Mouse (Mus musculus) frontal cortex, postnatal 14 days (tissue): ENCODE data around the gene Nr2f1.

ENCODE experiments used
- DNase-seq, 2 experiments: peaks; one replicate each; pipeline ENCODE4 v3.0.0; 2022; ENCODE audit warnings: low spot score in 2 of 2

Nr2f1 gene

DNA sequence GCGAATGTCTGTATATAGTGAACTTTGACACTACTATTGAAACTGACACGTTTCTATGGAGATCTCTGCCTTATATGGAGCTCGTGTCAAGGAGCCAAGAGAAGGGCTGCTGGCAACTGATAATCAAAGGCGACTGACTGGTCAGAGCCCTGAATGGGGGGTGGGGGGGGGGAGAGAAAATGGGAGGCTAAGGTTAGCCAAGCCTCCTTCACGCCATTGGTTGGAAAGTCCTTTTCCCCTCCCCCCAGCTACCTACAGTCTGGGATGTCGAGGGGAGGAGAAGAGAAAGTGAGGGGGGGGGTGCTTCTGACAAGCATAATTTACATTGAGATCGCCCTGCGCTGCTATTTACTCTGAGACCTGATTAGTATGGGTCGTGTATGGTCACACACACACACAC, 850 bp upstream of the Nr2f1 start:
- no peak for DNase-seq

DNA sequence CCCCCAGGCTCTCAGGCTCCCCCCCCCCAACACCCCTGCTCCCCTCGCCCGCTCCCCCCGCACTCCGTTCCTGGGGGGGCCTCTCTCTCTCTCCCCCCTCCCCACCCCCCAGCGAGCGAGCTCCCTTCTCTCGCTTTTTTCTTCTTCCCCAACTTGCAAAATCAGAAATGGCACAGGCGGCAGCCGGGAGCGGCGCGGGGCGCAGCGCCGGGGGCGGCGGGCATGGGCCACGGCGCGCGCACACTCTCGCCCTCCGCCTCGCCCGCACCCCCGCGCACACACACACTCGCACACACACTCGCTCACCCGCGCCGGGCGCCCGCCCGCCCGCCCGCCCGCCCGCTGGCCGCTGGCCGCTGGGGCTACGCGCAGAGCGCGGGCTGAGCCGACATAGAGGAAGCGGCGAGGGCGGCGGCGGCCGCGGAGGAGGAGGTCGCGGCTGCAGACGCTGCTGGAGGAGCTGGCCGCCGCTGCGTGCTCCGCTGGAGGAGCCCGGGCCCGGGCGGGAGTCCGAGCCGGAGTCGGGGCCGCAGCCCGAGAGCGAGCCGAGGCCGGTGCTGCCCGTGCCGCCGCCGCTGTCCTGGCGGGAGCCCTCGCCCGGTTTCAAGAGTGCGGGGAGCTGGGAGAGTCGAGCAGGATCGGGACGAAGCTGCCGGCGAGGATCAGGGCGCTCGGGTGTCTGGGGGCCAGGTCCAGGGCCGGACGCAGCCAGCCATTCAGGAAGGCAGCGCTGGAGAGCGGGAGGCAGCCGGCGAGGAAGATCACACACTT, 501 bp downstream of the Nr2f1 start:
- no peak for DNase-seq

DNA sequence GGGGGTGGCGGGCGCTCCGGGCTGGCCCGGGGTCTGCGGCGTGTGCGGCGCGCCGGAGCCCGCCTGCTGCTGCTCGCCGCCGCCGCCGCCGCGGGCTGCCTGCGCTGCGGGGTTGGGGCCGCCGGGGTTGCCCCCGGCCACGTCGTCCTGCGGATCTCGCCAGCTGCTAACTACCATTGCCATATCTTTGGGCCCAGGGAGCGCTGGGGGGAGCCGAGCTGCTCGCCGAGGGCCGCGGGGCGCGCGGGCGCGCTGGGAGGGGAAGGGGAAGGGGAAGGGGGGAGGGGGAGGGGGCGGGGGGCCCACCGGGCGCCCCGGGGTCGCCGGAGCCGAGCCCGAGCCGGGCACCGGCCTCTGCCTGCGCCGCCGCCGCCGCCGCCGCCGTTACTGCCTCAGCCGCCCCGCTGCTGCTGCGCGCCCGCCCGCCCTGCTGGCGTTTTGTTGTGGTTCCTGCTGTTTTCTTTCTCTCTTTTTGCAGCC, 1.1 kb downstream of the Nr2f1 start:
- no peak for DNase-seq

DNA sequence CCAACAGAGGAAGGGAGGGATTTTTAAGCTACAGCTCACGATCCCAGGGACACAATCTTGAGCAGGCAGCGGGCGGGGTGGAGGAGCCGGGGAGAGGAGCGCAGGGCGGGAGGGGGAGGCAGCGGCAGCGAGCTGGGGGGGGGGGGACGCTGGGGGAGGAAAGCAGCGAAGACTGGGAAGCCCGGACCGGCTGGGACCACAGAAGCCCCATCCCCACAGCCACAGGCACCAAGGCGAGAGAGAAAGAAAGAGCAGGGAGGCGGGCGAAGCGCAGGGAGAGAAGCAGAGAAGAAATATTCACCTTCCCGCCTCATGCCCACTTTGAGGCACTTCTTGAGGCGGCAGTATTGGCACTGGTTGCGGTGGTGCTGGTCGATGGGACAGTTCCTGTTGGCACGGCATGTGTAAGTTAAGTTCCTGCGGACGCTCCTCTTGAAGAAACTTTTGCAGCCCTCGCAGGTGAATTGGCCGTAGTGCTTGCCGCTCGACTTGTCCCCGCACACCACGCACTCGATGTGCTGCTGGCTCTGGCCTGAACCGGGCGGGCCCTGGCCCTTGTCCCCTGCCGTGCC, 1.7 kb downstream of the Nr2f1 start:
- DNase-seq: no peak

DNA sequence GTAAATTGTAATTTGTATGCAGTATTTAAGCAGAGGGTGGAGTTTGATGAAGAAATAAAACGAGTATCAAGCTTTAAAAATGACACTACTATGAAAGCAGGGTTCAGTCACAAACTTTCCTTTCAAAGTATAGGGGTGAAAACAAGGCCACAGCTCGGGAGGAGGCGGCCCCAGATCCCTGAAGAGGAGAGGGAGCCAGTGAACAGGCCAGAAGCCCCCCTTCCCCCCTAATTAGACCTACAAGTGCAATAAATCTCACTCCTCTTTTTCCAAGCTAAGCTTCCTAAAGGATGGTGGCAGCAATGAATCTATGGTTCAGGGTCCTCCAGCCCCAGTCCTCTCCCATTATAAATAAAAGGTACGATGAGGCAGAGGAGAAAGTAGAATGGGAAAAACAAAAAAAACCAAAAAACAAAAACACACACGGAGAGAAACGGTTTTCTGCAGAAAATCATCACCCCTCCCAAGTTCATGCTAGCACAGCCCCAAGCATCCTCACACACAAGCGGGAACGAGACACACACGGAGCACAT, 2.2 kb downstream of the Nr2f1 start:
- no peak for DNase-seq

DNA sequence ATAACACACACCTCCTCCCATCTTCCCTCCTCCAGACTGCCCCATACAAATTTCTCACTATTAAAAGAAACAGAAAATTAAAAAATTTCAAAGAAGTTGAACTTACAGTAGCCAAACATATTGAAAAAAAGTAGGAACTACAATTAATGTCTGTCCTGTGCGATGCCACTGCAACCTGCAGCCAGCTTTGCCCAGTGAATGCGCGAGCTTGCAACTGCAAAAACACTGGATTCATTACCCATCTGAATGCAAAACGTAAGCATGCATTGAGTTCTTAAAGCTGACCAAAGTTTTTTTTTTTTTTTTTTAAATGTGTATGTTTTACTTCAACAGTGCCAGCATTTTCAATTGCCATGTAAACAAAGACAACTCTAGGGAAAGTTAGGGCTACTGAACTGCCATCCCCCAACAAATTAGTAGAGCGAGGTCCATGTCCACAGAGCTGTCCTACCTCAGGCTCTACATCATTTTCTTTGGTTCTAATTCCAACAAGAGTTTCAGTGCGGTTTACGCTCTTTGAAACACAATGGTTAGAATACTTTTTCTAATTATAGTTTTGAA, 3.2 kb downstream of the Nr2f1 start:
- no peak for DNase-seq

DNA sequence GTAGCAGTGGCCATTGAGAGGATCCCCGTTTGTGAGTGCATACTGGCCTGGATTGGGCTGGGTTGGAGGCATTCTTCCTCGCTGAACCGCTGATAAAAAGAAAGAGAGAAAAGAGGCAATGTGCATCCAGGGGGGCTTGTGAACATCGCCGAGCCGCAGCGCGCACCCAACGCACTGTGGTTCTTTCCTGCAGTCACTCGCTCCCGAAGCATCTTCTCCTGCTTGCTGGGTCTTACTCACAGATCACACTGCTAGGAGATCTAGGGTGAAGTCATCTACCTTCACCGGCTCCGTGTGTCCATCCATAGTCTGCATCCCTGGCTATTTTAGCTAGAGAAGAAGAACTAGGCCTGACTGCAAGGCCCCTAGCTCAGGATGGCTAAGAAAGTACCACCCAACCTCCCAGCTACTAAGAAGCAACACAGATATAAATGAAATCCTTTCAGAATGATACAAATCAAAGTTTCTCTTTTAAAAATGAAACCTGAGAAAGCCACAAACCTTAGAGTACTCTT, 3.9 kb downstream of the Nr2f1 start:
- DNase-seq: no peak

DNA sequence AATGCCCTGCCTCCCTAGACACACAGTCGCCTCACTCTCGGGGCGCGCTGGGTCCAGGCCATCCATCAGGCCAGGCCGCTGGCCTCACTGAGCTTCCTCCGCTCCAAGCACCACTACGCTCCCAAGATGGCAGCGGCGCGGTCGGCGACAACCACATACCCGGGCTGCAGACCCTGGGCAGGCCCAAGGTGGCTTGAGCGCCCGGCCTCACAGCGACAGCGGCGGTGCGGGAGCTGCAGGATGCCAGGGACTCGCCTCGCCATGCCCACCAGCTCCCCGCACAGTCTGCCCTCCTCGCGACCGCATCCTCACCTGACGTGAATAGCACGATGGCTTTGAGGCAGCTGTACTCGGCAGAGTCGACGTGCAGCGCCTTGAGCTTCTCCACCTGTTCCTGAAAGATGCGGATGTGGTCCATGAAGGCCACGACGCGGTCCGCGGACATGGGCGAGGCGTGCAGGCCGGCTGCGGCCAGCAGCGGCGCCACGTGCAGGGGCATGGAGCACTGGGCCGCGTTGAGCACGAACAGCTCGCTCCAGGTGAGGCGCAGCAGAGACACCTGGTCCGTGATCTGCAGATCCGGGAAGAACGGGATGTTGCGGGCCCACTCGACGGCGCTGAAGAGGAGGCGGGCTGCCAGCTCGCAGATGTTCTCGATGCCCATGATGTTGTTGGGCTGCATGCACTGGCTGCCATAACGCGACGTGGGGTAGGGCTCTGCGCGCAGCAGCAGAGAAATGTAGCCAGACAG, 4.5 kb downstream of the Nr2f1 start:
- DNase-seq: no peak

DNA sequence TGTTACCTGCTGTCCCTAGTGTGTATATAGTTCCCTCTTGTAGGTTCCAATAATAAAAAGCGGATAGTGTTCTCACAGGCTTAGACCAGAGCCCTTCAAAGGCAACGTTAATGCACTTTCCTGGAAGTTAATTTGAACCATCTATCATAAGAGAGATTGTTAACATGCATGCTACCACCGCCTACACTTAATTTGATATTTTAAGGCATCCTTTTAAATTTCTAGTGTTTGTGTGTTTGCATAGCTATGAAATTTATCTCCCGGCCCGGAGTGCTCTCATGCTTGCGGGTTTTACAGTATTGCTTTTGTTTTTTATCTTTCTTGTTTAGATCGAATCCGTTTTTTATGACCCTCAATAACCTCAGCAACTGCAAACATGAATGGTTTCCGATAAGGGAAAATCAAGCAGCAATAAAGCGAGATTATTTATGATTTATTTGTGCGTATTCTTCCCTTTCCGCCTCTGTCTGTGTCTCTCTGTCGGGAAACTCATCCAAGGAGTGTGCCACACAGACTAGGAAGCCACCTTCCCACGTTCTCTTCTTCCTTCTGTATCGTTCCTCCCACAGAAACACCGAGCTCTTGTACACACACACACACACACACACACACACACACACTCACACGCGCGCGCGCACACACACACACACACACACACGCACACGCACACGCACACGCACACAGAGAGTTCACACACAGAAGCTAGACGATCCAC, 5.3 kb downstream of the Nr2f1 start:
- no peak for DNase-seq

DNA sequence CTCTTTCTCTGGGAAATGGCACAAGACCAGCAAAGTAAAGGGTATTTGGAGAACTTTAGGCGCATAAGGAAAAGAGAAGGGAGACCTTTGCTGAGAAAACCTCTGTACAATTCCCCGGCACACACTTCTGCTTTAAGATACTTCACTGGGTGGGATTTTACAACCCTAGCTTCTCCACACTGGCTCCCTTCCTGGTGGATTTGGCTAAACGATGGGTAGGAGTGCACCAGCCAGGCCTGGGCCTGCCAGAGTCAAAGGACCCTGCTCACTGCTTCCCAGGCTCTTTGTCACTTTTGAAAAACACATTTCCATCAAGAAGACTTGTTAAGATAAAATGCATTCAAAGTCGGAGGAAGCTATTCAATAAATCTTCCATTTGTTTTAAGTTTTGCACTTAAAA, 6.3 kb downstream of the Nr2f1 start:
- no peak for DNase-seq

DNA sequence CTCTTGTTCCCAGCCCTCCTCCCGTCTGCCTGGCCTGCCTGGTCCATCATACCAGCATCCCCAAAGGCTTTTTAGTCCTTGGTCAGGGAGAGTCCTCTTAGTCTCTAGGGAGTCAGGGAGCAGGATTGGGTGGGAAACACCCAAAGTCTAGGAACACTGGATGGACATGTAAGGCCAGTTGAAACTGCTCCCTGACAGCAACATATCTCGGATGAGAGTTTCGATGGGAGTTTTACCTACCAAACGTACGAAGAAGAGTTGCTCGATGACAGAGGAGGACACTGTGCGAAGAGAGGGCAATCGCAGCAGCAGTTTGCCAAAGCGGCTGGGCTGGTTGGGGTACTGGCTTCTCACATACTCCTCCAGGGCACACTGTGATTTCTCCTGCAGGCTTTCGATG, 10.0 kb downstream of the Nr2f1 start:
- DNase-seq: no peak

DNA sequence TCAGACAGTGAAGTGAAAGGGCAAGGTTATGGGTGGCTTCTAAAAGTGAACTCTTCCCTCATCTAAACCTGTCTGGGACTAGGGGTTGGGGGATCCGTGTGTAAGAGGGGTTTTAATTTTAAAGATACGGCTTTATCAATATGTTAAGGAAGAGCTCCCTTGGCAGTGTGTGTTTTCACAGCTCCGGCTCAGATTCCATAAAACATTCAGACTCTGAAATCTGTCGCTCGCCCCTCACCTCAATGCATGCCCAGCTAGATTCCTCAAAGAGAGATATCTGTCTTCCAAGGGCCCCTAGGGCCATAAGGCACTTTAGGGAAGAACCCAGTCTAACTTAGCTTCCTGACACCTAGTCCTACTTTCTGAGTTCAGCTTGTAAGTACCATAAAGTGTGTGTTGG, 11.7 kb downstream of the Nr2f1 start:
- DNase-seq: no peak

DNA sequence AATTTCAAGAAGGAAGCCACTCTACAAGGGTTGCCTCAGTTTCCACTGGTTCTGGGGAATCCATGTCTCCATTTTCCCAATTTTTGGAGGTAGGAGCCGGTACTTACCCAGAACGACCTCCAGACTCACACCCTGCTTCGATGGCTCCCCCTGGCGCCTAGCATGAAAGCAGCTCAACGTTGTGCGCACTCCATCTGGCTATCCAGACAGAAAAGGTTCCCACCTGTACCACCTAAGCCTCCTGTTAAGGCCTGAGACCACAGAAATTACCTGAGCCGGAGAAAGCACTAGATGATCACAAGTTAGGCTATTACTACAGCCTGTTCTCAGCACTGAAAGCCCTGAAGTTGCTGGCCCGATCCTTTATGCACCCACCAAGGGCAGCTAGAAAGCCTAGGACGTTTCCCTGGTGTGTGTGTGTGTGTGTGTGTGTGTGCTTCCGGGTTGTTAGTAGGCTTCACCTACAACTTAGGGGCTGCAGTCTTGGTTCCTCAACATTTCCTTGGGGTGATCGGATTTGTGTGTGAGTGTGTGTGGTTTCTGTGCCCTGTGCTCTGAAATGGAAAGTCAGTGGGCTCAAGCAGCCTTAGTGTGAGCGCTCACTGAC, 13.1 kb downstream of the Nr2f1 start:
- DNase-seq: no peak

DNA sequence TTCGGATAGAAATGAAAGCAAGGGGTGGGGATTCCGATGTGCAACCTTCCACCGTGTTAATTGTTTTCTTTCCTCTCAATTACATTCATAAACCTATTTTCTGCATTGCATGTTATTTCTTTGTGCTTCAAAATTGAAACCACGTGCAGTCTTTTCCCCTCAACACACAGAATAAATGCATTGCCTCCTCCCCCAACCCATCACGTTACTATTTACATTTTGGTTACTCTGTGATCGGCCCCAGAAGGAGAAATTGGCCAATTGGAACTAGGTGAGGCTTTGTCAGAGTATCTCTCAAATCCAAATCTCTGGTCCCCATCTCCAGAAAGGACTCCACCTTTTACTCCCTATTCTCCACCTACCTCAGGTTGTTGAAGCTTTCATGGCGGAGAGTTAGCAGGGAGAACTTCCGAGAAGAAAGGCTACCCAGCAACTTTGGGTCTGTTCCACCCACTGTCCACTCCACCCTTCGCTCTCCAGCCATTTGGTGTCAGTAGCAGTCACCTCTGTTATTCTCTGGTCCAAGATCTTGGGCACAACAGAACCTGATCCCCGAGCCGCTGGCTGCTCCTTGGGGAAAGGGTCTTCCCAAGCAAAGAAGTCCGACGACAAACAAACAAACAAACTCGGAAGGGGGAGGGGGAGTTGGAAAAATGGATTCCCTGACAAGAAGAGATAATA, 14.6 kb downstream of the Nr2f1 start:
- DNase-seq: no peak

DNA sequence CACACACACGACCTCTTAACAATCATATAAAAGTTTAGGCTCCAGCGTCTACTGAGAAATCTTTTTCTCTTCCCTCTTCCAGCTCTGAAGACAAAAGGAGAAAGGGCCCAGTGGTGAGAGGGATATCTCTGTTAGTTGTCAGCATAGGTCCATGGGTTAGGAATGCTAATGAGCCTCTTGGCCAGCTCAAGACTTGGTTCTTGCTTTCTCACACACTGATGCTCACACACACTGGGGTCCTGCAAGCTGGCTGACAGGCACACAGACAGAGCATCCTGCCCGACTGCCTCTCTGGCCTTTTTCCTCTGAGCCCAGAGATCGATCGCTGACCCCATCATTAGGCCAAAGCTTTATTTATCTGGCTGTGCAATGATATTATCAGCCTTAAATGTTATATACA, 15.6 kb downstream of the Nr2f1 start:
- DNase-seq: no peak

DNA sequence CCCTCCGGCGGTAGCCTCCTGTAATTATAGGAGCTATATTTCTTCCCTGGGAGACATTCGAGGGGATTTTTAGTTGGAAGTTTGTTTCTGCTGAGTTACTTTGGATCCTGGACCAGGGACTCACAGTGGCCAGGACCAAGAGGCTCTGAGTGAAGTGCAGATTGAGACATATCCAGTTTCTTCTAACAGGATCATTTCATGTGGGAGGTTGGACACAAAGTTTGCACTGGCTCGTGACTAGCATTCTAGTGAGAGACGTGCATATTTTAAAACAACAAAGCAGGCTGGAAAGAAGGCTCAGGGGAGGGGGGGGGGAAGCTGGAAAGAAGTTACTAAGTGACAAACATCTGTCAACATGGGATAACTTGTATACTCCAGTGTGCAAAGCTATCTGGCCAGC, 16.6 kb downstream of the Nr2f1 start:
- no peak for DNase-seq

DNA sequence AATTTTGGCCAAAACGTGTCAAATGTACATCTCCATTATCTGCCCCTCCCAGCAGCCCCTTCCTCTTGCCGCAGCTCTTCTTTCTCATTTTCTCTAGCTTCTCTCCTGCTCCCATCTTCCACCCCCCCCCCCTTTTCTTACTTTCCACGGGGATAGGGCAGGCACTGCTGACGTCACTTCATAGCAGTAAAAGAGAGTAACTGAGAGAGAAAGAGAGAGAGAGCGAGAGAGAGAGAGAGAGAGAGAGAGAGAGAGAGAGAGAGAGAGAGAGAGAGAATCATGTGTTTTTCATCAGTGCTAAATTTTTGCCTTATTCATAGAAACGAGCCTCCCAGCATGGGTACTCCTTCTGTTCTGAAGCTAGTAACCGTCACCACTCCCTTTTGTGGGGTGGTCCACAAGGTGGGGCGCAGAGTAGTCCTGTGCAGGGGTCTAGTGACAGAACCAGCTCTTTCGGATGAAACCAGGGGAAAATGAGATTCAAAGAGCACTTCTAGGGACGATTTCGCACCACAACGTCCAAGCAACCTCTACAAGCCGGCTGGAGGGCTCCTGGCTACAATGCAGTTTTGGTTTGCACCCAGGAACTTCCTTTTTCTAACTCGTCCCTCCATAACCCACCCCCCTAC, 17.5 kb downstream of the Nr2f1 start:
- no peak for DNase-seq

DNA sequence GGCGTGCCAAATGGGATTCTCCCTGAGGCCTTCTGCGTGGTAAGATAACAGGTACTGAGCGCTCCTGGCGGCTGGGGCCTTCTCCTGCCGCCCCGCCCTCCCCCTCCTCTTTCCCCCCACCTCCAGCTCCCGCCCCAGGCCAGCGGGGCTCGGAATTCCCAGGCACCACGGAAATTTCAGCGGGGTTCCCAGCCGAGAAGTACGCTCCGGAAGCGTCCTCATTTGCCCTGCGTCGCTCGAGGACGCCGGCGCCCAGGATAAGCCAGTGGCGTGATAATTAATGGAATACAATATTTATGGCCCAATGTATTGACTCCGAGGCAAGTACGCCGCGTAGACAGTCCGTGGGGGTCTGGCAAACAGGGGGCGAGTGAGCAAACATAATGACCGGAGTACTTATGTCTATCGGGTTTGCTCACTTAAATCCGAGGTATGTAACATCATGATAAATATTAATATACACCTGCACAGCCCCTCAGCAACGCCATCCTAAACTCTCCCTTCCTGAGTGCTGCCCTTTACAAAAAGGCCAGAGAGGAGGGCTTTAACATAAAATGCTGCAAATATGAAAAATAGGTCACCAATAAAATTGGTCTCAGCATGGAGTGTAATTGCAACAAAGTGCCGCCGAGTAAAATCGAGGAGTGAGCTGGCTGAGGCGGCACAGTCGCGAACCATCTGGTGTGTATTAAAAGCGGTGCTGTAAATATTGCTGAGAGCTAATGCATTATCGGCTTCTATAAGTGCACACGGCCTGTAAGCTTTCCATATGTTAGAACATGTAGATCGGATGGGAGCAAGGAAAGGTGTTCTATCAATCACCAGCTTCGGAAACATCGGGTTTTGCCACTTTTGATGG, 18.3 kb downstream of the Nr2f1 start:
- DNase-seq: no peak

DNA sequence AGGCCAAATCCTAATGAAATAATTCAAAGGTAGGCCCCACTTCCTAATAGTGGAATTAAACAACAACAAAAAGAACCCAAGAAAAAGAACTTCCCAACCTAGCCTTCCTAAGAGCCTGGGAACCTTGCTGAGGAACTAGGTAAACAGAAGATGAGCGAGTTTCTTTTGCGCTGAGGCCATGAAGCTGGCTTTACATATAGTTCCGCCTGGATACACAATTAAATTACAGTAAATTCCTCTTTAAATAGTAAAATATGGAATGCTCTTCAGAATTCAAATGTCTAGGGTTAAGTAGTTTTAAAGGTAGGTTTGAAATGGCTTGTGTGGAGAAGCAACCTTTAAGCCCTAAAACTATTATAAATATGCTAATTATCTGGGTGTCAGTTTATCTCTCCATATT, 19.3 kb downstream of the Nr2f1 start:
- no peak for DNase-seq
